Mouse (Mus musculus): ENCODE results near the gene Gabpb2. TPM values are rescaled to one million over a fixed set of nuclear protein-coding genes. Genes with fewer than 3 reads are reported as not detected.

Gabpb2 gene
- polyA plus RNA-seq, 1 experiment from 2014 or later: 3.1 TPM

GRCm38 (mm10) chr3:95200132-95200531 is 17.6 kb downstream of the Gabpb2 start:
- H3K4me1 ChIP-seq (replicated peaks; ENCODE audit: control insufficient read depth, insufficient read depth, low read length): no peaks in the 10 kb centered on the region
- ATAC-seq: no peak

DNA sequence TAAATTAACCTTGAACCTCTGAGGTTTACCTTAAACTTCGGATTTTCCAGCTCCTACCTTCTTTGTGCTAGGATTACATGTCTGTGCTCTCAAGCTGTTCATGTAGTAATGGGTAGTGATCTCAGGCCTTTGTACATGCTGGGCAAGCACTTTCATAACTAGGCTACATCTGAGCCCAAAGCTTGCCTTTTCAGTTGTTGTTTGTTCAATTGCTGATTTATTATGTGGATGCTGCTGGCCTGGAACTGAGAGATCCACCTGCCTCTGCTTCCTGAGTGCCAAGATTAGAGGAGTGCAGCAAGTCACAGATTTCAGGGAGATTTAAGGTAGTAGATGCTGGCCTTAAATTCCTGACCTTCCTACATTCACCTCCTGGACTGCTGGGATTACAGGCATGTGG is 18.6 kb downstream of the Gabpb2 start:
- Histone ChIP-seq H3K36me3 (ENCODE audit: control insufficient read depth, insufficient read depth) (peaks cover 93% of the 10 kb centered on the region), H3K4me1 (replicated peaks; ENCODE audit: control insufficient read depth, insufficient read depth, low read length) (no peaks in the 10 kb centered on the region), H3K4me3 (ENCODE audit: low read depth, low read length) (no peak overlapping the region), H3K27ac (ENCODE audit: low read depth, low read length) (no peak overlapping the region), H3K9me3 (ENCODE audit: control insufficient read depth) (no peaks in the 10 kb centered on the region), H3K27me3 (replicated peaks; ENCODE audit: control insufficient read depth, insufficient read depth, low read length) (no peaks in the 10 kb centered on the region), H3K4me2 (replicated peaks; ENCODE audit: low read depth) (no peak overlapping the region), H3K9ac (ENCODE audit: low read depth, low read length) (no peak overlapping the region)
- no peak for ATAC-seq
- no peak for TF ChIP-seq CTCF (IDR thresholded peaks at IDR 0.05; ENCODE audit: low read depth)
- WGBS: 79% methylated on average over 1 of the region's 1 CpGs

More at GRCm38 (mm10) chr3:95200132-95200531, 17.6 kb downstream of the Gabpb2 start:
- H3K9me3 ChIP-seq (ENCODE audit: control insufficient read depth): no peaks in the 10 kb centered on the region
- no peak for TF ChIP-seq CTCF (IDR thresholded peaks at IDR 0.05; ENCODE audit: low read depth)
- WGBS: 84% methylated on average over 7 of the region's 7 CpGs
- H3K4me3 ChIP-seq (ENCODE audit: low read depth, low read length): no peak overlapping the region
- no peak overlapping the region for H3K9ac ChIP-seq (ENCODE audit: low read depth, low read length)
- H3K27me3 ChIP-seq (replicated peaks; ENCODE audit: control insufficient read depth, insufficient read depth, low read length): no peaks in the 10 kb centered on the region
- no peak overlapping the region for H3K4me2 ChIP-seq (replicated peaks; ENCODE audit: low read depth)
- peaks cover 92% of the 10 kb centered on the region for H3K36me3 ChIP-seq (ENCODE audit: control insufficient read depth, insufficient read depth)
- H3K27ac ChIP-seq (ENCODE audit: low read depth, low read length): no peak overlapping the region

DNA sequence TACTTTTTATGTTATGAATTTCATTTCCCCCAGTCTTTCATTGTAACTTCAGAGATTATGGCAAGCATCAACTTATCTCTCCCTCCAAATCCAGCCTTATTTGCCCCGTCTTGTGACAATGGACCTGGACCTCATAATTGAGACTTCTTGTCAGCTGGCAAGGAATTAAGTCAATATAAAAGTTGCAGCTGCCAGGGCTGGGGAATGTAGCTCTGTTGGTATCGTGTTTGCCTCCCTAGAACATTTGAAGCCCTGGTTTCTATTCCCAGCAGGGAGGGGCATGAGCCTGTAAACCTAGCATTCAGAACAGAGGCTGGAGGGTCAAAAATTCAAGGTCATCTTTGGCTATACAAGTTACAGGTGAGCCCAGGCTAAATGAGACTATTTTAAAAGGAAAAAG is 21.9 kb downstream of the Gabpb2 start:
- no peak for TF ChIP-seq CTCF (IDR thresholded peaks at IDR 0.05; ENCODE audit: low read depth)
- ATAC-seq: no peak
- peaks cover 73% of the 10 kb centered on the region for H3K36me3 ChIP-seq (ENCODE audit: control insufficient read depth, insufficient read depth)

GRCm38 (mm10) chr3:95194721-95195135 is 23.0 kb downstream of the Gabpb2 start:
- Histone ChIP-seq H3K4me2 (replicated peaks; ENCODE audit: low read depth) (no peak overlapping the region), H3K36me3 (ENCODE audit: control insufficient read depth, insufficient read depth) (peaks cover 71% of the 10 kb centered on the region), H3K9me3 (ENCODE audit: control insufficient read depth) (no peaks in the 10 kb centered on the region), H3K27me3 (replicated peaks; ENCODE audit: control insufficient read depth, insufficient read depth, low read length) (no peaks in the 10 kb centered on the region), H3K4me1 (replicated peaks; ENCODE audit: control insufficient read depth, insufficient read depth, low read length) (no peaks in the 10 kb centered on the region), H3K4me3 (ENCODE audit: low read depth, low read length) (no peak overlapping the region), H3K27ac (ENCODE audit: low read depth, low read length) (no peak overlapping the region), H3K9ac (ENCODE audit: low read depth, low read length) (no peak overlapping the region)
- WGBS: 81% methylated on average over 6 of the region's 6 CpGs
- no peak for TF ChIP-seq CTCF (IDR thresholded peaks at IDR 0.05; ENCODE audit: low read depth)
- ATAC-seq: no peak

More for the DNA sequence above, 21.9 kb downstream of the Gabpb2 start:
- H3K4me3 ChIP-seq (ENCODE audit: low read depth, low read length): no peak overlapping the region
- 76% methylated on average over 2 of the region's 2 CpGs for WGBS
- H3K4me2 ChIP-seq (replicated peaks; ENCODE audit: low read depth): no peak overlapping the region
- H3K9ac ChIP-seq (ENCODE audit: low read depth, low read length): no peak overlapping the region
- H3K4me1 ChIP-seq (replicated peaks; ENCODE audit: control insufficient read depth, insufficient read depth, low read length): no peaks in the 10 kb centered on the region
- no peaks in the 10 kb centered on the region for H3K9me3 ChIP-seq (ENCODE audit: control insufficient read depth)
- H3K27me3 ChIP-seq (replicated peaks; ENCODE audit: control insufficient read depth, insufficient read depth, low read length): no peaks in the 10 kb centered on the region
- no peak overlapping the region for H3K27ac ChIP-seq (ENCODE audit: low read depth, low read length)

DNA sequence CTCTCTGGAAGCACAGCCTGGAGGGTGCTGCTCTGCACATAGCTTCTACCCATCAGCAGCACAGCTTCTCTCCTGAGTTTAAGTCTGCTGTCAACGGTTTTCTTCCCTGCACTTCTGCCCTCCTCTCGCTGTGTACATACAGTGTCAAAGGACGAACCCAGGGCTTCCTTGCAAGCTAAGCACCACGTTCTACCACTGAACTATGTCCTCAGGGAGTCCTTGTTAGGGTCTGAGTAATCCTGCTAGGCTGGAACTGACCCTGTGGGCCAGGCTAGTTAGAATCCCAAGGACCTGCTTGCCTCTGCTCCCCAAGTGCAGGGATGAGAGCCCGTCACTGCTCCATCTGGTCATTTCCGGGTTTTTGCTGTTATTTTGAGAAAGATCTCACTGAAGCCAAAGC is 30.8 kb downstream of the Gabpb2 start:
- Histone ChIP-seq H3K36me3 (ENCODE audit: control insufficient read depth, insufficient read depth) (peaks cover 63% of the 10 kb centered on the region), H3K9me3 (ENCODE audit: control insufficient read depth) (no peaks in the 10 kb centered on the region), H3K27ac (ENCODE audit: low read depth, low read length) (no peak overlapping the region), H3K9ac (ENCODE audit: low read depth, low read length) (no peak overlapping the region), H3K4me3 (ENCODE audit: low read depth, low read length) (no peak overlapping the region), H3K27me3 (replicated peaks; ENCODE audit: control insufficient read depth, insufficient read depth, low read length) (no peaks in the 10 kb centered on the region), H3K4me1 (replicated peaks; ENCODE audit: control insufficient read depth, insufficient read depth, low read length) (no peaks in the 10 kb centered on the region), H3K4me2 (replicated peaks; ENCODE audit: low read depth) (no peak overlapping the region)
- no peak for TF ChIP-seq CTCF (IDR thresholded peaks at IDR 0.05; ENCODE audit: low read depth)
- 86% methylated on average over 6 of the region's 6 CpGs for WGBS
- ATAC-seq: no peak

- no peak for TF ChIP-seq CTCF (IDR thresholded peaks at IDR 0.05; ENCODE audit: low read depth)
- Histone ChIP-seq H3K9me3 (ENCODE audit: control insufficient read depth) (no peaks in the 10 kb centered on the region), H3K36me3 (ENCODE audit: control insufficient read depth, insufficient read depth) (peaks cover 60% of the 10 kb centered on the region), H3K4me1 (replicated peaks; ENCODE audit: control insufficient read depth, insufficient read depth, low read length) (no peaks in the 10 kb centered on the region), H3K27ac (ENCODE audit: low read depth, low read length) (no peak overlapping the region), H3K4me2 (replicated peaks; ENCODE audit: low read depth) (no peak overlapping the region), H3K27me3 (replicated peaks; ENCODE audit: control insufficient read depth, insufficient read depth, low read length) (no peaks in the 10 kb centered on the region), H3K9ac (ENCODE audit: low read depth, low read length) (no peak overlapping the region), H3K4me3 (ENCODE audit: low read depth, low read length) (no peak overlapping the region)
- WGBS: 87% methylated on average over 2 of the region's 2 CpGs
- ATAC-seq: no peak
Observed at GRCm38 (mm10) chr3:95186100-95186499, 31.6 kb downstream of the Gabpb2 start.

All from intestine, postnatal 0 days (tissue).